Mouse (Mus musculus) megakaryocyte, embryonic 14.5 days (primary cell): ENCODE data around the gene Pitpna. TPM values are rescaled to one million over a fixed set of nuclear protein-coding genes. Genes with fewer than 3 reads are reported as not detected.

Source experiments
- H3K27me3 ChIP-seq: replicated peaks from 2 replicates; pipeline ENCODE3; 2012; ENCODE audit warnings: inconsistent platforms
- H3K36me3 ChIP-seq: replicated peaks from 2 replicates; pipeline ENCODE3; 2012; ENCODE audit warnings: low read length, inconsistent platforms, mixed read lengths
- H3K4me1 ChIP-seq: 2 replicates; pipeline ENCODE4 v1.6.1; 2012; ENCODE audit warnings: inconsistent platforms
- H3K4me3 ChIP-seq: replicated peaks from 2 replicates; pipeline ENCODE3; 2012; ENCODE audit warnings: moderate library complexity, mild to moderate bottlenecking, inconsistent platforms
- H3K9me3 ChIP-seq: 2 replicates; pipeline ENCODE4 v1.6.1; 2012; ENCODE audit warnings: inconsistent platforms
- FLI1 ChIP-seq: IDR thresholded peaks from 2 replicates; pipeline ENCODE4 v1.6.1; 2012; ENCODE audit warnings: low read length, inconsistent platforms, mixed read lengths
- GATA1 ChIP-seq: IDR thresholded peaks from 3 replicates; pipeline ENCODE4 v1.6.1; 2012; ENCODE audit warnings: mixed read lengths, low read length, inconsistent platforms, borderline replicate concordance
- polyA plus RNA-seq: library from polyadenylated mRNA; stranded (reverse); fragments of >175 nt; gene quantifications from 2 replicates; pipeline ENCODE4 v1.2.3, GENCODE M21; 2012; ENCODE audit warnings: low replicate concordance; ENCODE audit not compliant: insufficient read depth

Pitpna gene
- polyA plus RNA-seq, 1 experiment = 62.8 TPM

GRCm38 (mm10) chr11:75624102-75624554, 36.2 kb downstream of the Pitpna start:
- Histone ChIP-seq H3K27me3 (no peaks in the 10 kb centered on the region), H3K4me1 (peaks cover 37% of the 10 kb centered on the region), H3K36me3 (peaks cover 90% of the 10 kb centered on the region), H3K4me3 (peak overlapping the region; percentile 59), H3K9me3 (no peaks in the 10 kb centered on the region)
- no peak for TF ChIP-seq GATA1

- Histone ChIP-seq H3K4me3 (no peak overlapping the region), H3K4me1 (peaks cover 49% of the 10 kb centered on the region), H3K9me3 (no peaks in the 10 kb centered on the region), H3K36me3 (peaks cover 79% of the 10 kb centered on the region), H3K27me3 (no peaks in the 10 kb centered on the region)
- TF ChIP-seq GATA1 (no peak), FLI1 (no peak)
Observed at GRCm38 (mm10) chr11:75625820-75626219, 37.9 kb downstream of the Pitpna start.

GRCm38 (mm10) chr11:75630098-75630497, 42.2 kb downstream of the Pitpna start:
- peaks cover 72% of the 10 kb centered on the region for H3K36me3 ChIP-seq
- H3K4me1 ChIP-seq = peaks cover 43% of the 10 kb centered on the region
- no peaks in the 10 kb centered on the region for H3K9me3 ChIP-seq
- TF ChIP-seq FLI1 (no peak), GATA1 (no peak)
- peak overlapping the region; percentile 98 for H3K4me3 ChIP-seq
- H3K27me3 ChIP-seq = no peaks in the 10 kb centered on the region

- no peaks in the 10 kb centered on the region for H3K27me3 ChIP-seq
- peaks cover 46% of the 10 kb centered on the region for H3K4me1 ChIP-seq
- peak within 1 kb of the TSS; percentile 98 for H3K4me3 ChIP-seq
- TF ChIP-seq GATA1 (no peak), FLI1 (no peak)
- H3K9me3 ChIP-seq = no peaks in the 10 kb centered on the region
- peaks cover 72% of the 10 kb centered on the region for H3K36me3 ChIP-seq
Observed at GRCm38 (mm10) chr11:75630645-75631229, 42.8 kb downstream of the Pitpna start, which contains the start of gene Inpp5k. Gene Inpp5k, plus strand, starts transcription at chr11:75630988.

GRCm38 (mm10) chr11:75631561-75632225, 43.8 kb downstream of the Pitpna start:
- H3K27me3 ChIP-seq = no peaks in the 10 kb centered on the region
- peaks cover 72% of the 10 kb centered on the region for H3K36me3 ChIP-seq
- TF ChIP-seq GATA1 (no peak), FLI1 (no peak)
- peak overlapping the region; percentile 98 for H3K4me3 ChIP-seq
- H3K4me1 ChIP-seq = peaks cover 51% of the 10 kb centered on the region
- no peaks in the 10 kb centered on the region for H3K9me3 ChIP-seq

- Histone ChIP-seq H3K36me3 (peaks cover 72% of the 10 kb centered on the region), H3K27me3 (no peaks in the 10 kb centered on the region), H3K9me3 (no peaks in the 10 kb centered on the region), H3K4me1 (peaks cover 58% of the 10 kb centered on the region), H3K4me3 (no peak overlapping the region)
- TF ChIP-seq FLI1 (no peak), GATA1 (no peak)
Observed at GRCm38 (mm10) chr11:75632921-75633320, 45.0 kb downstream of the Pitpna start.

- Histone ChIP-seq H3K4me1 (peaks cover 57% of the 10 kb centered on the region), H3K36me3 (peaks cover 69% of the 10 kb centered on the region), H3K9me3 (no peaks in the 10 kb centered on the region), H3K4me3 (no peak overlapping the region), H3K27me3 (no peaks in the 10 kb centered on the region)
- TF ChIP-seq FLI1 (no peak), GATA1 (no peak)
Observed at GRCm38 (mm10) chr11:75634801-75635200, 46.9 kb downstream of the Pitpna start.

GRCm38 (mm10) chr11:75635315-75635714, 47.4 kb downstream of the Pitpna start:
- Histone ChIP-seq H3K9me3 (no peaks in the 10 kb centered on the region), H3K4me3 (no peak overlapping the region), H3K27me3 (no peaks in the 10 kb centered on the region), H3K36me3 (peaks cover 72% of the 10 kb centered on the region), H3K4me1 (peaks cover 52% of the 10 kb centered on the region)
- no peak for TF ChIP-seq FLI1
- no peak for TF ChIP-seq GATA1

GRCm38 (mm10) chr11:75643323-75643722, 55.4 kb downstream of the Pitpna start:
- no peak for TF ChIP-seq FLI1
- no peak for TF ChIP-seq GATA1
- Histone ChIP-seq H3K4me3 (no peak overlapping the region), H3K4me1 (peaks cover 54% of the 10 kb centered on the region), H3K9me3 (no peaks in the 10 kb centered on the region), H3K36me3 (peaks cover 88% of the 10 kb centered on the region), H3K27me3 (no peaks in the 10 kb centered on the region)

GRCm38 (mm10) chr11:75644684-75645083, 56.8 kb downstream of the Pitpna start:
- no peaks in the 10 kb centered on the region for H3K27me3 ChIP-seq
- H3K4me3 ChIP-seq = peak overlapping the region; percentile 70
- peaks cover 81% of the 10 kb centered on the region for H3K36me3 ChIP-seq
- no peaks in the 10 kb centered on the region for H3K9me3 ChIP-seq
- peaks cover 65% of the 10 kb centered on the region for H3K4me1 ChIP-seq
- no peak for TF ChIP-seq GATA1
- TF ChIP-seq FLI1 = no peak
